Mouse (Mus musculus): ENCODE data around the gene Zfp367. TPM values are rescaled to one million over a fixed set of nuclear protein-coding genes. Genes with fewer than 3 reads are reported as not detected.
A peak's percentile ranks its signal among the peaks of the same experiment; 100 is the strongest.

Zfp367 gene
- polyA plus RNA-seq, 1 experiment from 2014 or later, result 18.1 TPM

DNA sequence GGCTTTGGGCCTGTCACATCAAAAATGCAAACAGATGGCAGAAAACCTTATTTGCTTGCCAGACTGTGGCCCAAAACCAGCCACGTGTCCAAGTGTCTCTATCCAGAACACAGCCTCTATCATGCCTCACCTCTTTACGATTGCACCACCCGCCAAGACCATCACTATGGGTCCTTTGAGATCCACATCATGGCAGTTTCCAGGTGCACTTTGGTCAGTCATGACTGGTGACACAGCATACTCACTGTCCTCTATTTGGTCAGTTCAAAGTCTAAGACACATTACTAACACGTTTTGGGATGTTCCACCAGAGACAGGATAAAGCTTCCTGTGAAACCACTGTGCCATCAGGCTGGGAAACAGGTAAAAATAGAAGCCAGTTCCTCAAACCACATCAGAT lies 30.6 kb upstream of the Zfp367 start:
- no peak overlapping the region; the same call in 1 of the 2 replicates for H3K27ac ChIP-seq (ENCODE audit: low read length)
- 60% methylated on average over 4 of the region's 4 CpGs for WGBS (ENCODE audit: insufficient replicate concordance)
- ATAC-seq (ENCODE audit: low read depth), result peak; percentile 60

GRCm38 (mm10) chr13:64182091-64182490 lies 29.1 kb upstream of the Zfp367 start:
- H3K27ac ChIP-seq (ENCODE audit: low read length), result no peak overlapping the region
- peaks cover 3% of the 10 kb centered on the region for H3K4me1 ChIP-seq (ENCODE audit: control insufficient read depth, low read depth, low read length)
- H3K4me3 ChIP-seq (ENCODE audit: low read depth, low read length), result no peak overlapping the region
- no peaks in the 10 kb centered on the region for H3K27me3 ChIP-seq (ENCODE audit: control insufficient read depth, insufficient read depth, low read depth, low read length)
- no peak for ATAC-seq (ENCODE audit: low read depth)
- no peak overlapping the region for H3K9ac ChIP-seq (ENCODE audit: low read depth, low read length)
- no peaks in the 10 kb centered on the region for H3K9me3 ChIP-seq (replicated peaks; ENCODE audit: control insufficient read depth, low read length)
- no peaks in the 10 kb centered on the region; the same call in 1 of the 2 replicates for H3K36me3 ChIP-seq (ENCODE audit: control insufficient read depth, insufficient read depth)
- H3K4me2 ChIP-seq (ENCODE audit: low read depth, low read length), result no peak overlapping the region
- 63% methylated on average over 2 of the region's 2 CpGs for WGBS (ENCODE audit: insufficient replicate concordance)

More for the DNA sequence above, 30.6 kb upstream of the Zfp367 start:
- Histone ChIP-seq H3K36me3 (ENCODE audit: control insufficient read depth, insufficient read depth) (no peaks in the 10 kb centered on the region), H3K27me3 (ENCODE audit: control insufficient read depth, insufficient read depth, low read depth, low read length) (no peaks in the 10 kb centered on the region), H3K4me3 (ENCODE audit: low read depth, low read length) (no peak overlapping the region), H3K9me3 (replicated peaks; ENCODE audit: control insufficient read depth, low read length) (no peaks in the 10 kb centered on the region), H3K4me2 (ENCODE audit: low read depth, low read length) (no peak overlapping the region), H3K9ac (ENCODE audit: low read depth, low read length) (no peak overlapping the region), H3K4me1 (ENCODE audit: control insufficient read depth, low read depth, low read length) (no peaks in the 10 kb centered on the region; the same call in none of the 2 replicates)

DNA sequence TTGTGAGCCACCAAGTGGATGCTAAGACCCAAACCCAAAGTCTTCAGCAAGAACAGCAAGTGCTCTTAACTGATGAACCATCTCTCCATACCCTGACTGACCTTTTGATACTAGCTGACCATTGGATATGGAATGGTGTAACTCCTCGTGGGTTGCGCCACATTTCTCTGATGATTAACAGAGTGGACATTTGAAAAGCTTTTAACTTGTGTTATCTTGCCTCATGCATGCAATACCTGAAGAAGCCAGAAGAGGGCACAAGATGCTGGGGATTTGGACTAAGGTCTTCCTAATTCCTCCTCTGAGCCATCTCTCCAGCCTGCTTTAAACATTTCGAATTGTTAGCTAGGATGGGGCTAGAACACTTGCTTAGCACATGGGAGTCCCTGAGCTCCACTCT lies 27.9 kb upstream of the Zfp367 start:
- WGBS (ENCODE audit: insufficient replicate concordance), result 54% methylated on average over 3 of the region's 3 CpGs
- no peaks in the 10 kb centered on the region for H3K9me3 ChIP-seq (replicated peaks; ENCODE audit: control insufficient read depth, low read length)
- peak overlapping the region; percentile 41; the same call in 1 of the 2 replicates for H3K27ac ChIP-seq (ENCODE audit: low read length)
- H3K36me3 ChIP-seq (ENCODE audit: control insufficient read depth, insufficient read depth), result no peaks in the 10 kb centered on the region; the same call in 1 of the 2 replicates
- no peak overlapping the region for H3K9ac ChIP-seq (ENCODE audit: low read depth, low read length)
- H3K4me2 ChIP-seq (ENCODE audit: low read depth, low read length), result no peak overlapping the region
- no peak overlapping the region for H3K4me3 ChIP-seq (ENCODE audit: low read depth, low read length)
- ATAC-seq (ENCODE audit: low read depth), result peak; percentile 64
- no peaks in the 10 kb centered on the region for H3K27me3 ChIP-seq (ENCODE audit: control insufficient read depth, insufficient read depth, low read depth, low read length)
- H3K4me1 ChIP-seq (ENCODE audit: control insufficient read depth, low read depth, low read length), result peaks cover 3% of the 10 kb centered on the region

GRCm38 (mm10) chr13:64180300-64180699 lies 27.3 kb upstream of the Zfp367 start:
- no peak overlapping the region for H3K4me3 ChIP-seq (ENCODE audit: low read depth, low read length)
- H3K4me2 ChIP-seq (ENCODE audit: low read depth, low read length), result no peak overlapping the region
- no peaks in the 10 kb centered on the region; the same call in 1 of the 2 replicates for H3K36me3 ChIP-seq (ENCODE audit: control insufficient read depth, insufficient read depth)
- ATAC-seq (ENCODE audit: low read depth), result no peak
- H3K4me1 ChIP-seq (ENCODE audit: control insufficient read depth, low read depth, low read length), result peaks cover 3% of the 10 kb centered on the region
- 61% methylated on average over 4 of the region's 4 CpGs for WGBS (ENCODE audit: insufficient replicate concordance)
- H3K9ac ChIP-seq (ENCODE audit: low read depth, low read length), result no peak overlapping the region
- no peaks in the 10 kb centered on the region for H3K9me3 ChIP-seq (replicated peaks; ENCODE audit: control insufficient read depth, low read length)
- peak overlapping the region; percentile 41; the same call in 1 of the 2 replicates for H3K27ac ChIP-seq (ENCODE audit: low read length)
- H3K27me3 ChIP-seq (ENCODE audit: control insufficient read depth, insufficient read depth, low read depth, low read length), result no peaks in the 10 kb centered on the region

GRCm38 (mm10) chr13:64178746-64179652 lies 26.0 kb upstream of the Zfp367 start:
- H3K27me3 ChIP-seq (ENCODE audit: control insufficient read depth, insufficient read depth, low read depth, low read length), result no peaks in the 10 kb centered on the region
- H3K4me1 ChIP-seq (ENCODE audit: control insufficient read depth, low read depth, low read length), result peaks cover 3% of the 10 kb centered on the region
- H3K4me3 ChIP-seq (ENCODE audit: low read depth, low read length), result no peak overlapping the region
- H3K27ac ChIP-seq (ENCODE audit: low read length), result peak overlapping the region; percentile 69
- H3K9me3 ChIP-seq (replicated peaks; ENCODE audit: control insufficient read depth, low read length), result no peaks in the 10 kb centered on the region
- H3K9ac ChIP-seq (ENCODE audit: low read depth, low read length), result no peak overlapping the region
- H3K36me3 ChIP-seq (ENCODE audit: control insufficient read depth, insufficient read depth), result no peaks in the 10 kb centered on the region; the same call in 1 of the 2 replicates
- WGBS (ENCODE audit: insufficient replicate concordance), result 63% methylated on average over 13 of the region's 13 CpGs
- peak; percentile 63 for ATAC-seq (ENCODE audit: low read depth)
- H3K4me2 ChIP-seq (ENCODE audit: low read depth, low read length), result no peak overlapping the region

- no peak overlapping the region for H3K4me3 ChIP-seq (ENCODE audit: low read depth, low read length)
- no peak for ATAC-seq (ENCODE audit: low read depth)
- 62% methylated on average over 7 of the region's 7 CpGs for WGBS (ENCODE audit: insufficient replicate concordance)
- peaks cover 3% of the 10 kb centered on the region for H3K4me1 ChIP-seq (ENCODE audit: control insufficient read depth, low read depth, low read length)
- H3K27ac ChIP-seq (ENCODE audit: low read length), result no peak overlapping the region; the same call in 1 of the 2 replicates
- H3K27me3 ChIP-seq (ENCODE audit: control insufficient read depth, insufficient read depth, low read depth, low read length), result no peaks in the 10 kb centered on the region
- H3K9me3 ChIP-seq (replicated peaks; ENCODE audit: control insufficient read depth, low read length), result no peaks in the 10 kb centered on the region
- H3K4me2 ChIP-seq (ENCODE audit: low read depth, low read length), result no peak overlapping the region
- no peak overlapping the region for H3K9ac ChIP-seq (ENCODE audit: low read depth, low read length)
- no peaks in the 10 kb centered on the region; the same call in 1 of the 2 replicates for H3K36me3 ChIP-seq (ENCODE audit: control insufficient read depth, insufficient read depth)
These were observed 25.0 kb upstream of the Zfp367 start for GRCm38 (mm10) chr13:64178000-64178399.

DNA sequence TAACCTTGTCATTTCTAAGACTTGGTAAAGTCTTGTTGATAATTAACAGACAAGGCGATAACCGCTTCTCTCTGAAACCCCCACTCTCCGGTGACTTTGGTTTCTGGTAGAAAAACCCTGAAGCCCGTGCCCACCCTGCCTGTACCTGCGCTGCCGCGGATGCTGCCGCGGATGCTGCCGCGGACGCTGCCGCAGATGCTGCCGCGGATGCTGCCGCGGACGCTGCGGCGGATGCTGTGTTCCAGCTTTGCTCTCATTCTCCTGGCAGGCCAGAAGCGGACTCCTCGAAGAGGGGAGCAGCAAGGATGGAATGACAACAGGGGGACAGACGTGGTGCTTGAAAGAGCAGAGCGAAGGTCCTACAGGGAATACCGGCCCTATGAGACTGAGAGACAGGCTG lies 16.7 kb upstream of the Zfp367 start:
- Histone ChIP-seq H3K4me1 (ENCODE audit: control insufficient read depth, low read depth, low read length) (no peaks in the 10 kb centered on the region), H3K27me3 (ENCODE audit: control insufficient read depth, insufficient read depth, low read depth, low read length) (no peaks in the 10 kb centered on the region), H3K27ac (ENCODE audit: low read length) (no peak overlapping the region), H3K9me3 (replicated peaks; ENCODE audit: control insufficient read depth, low read length) (no peaks in the 10 kb centered on the region), H3K36me3 (ENCODE audit: control insufficient read depth, insufficient read depth) (no peaks in the 10 kb centered on the region), H3K9ac (ENCODE audit: low read depth, low read length) (no peak overlapping the region), H3K4me3 (ENCODE audit: low read depth, low read length) (no peak overlapping the region), H3K4me2 (ENCODE audit: low read depth, low read length) (no peak overlapping the region)
- ATAC-seq (ENCODE audit: low read depth), result no peak
- WGBS (ENCODE audit: insufficient replicate concordance), result 91% methylated on average over 25 of the region's 25 CpGs

GRCm38 (mm10) chr13:64163147-64163715 lies 10.2 kb upstream of the Zfp367 start:
- no peak for ATAC-seq (ENCODE audit: low read depth)
- H3K4me3 ChIP-seq (ENCODE audit: low read depth, low read length), result peak overlapping the region; percentile 69
- H3K4me2 ChIP-seq (ENCODE audit: low read depth, low read length), result peak overlapping the region; percentile 99
- 52% methylated on average over 13 of the region's 13 CpGs for WGBS (ENCODE audit: insufficient replicate concordance)
- peaks cover 13% of the 10 kb centered on the region for H3K4me1 ChIP-seq (ENCODE audit: control insufficient read depth, low read depth, low read length)
- no peaks in the 10 kb centered on the region for H3K9me3 ChIP-seq (replicated peaks; ENCODE audit: control insufficient read depth, low read length)
- H3K9ac ChIP-seq (ENCODE audit: low read depth, low read length), result no peak overlapping the region
- peaks cover 9% of the 10 kb centered on the region for H3K27me3 ChIP-seq (ENCODE audit: control insufficient read depth, insufficient read depth, low read depth, low read length)
- H3K27ac ChIP-seq (ENCODE audit: low read length), result no peak overlapping the region
- H3K36me3 ChIP-seq (ENCODE audit: control insufficient read depth, insufficient read depth), result no peaks in the 10 kb centered on the region

GRCm38 (mm10) chr13:64162626-64163025 lies 9.6 kb upstream of the Zfp367 start:
- Histone ChIP-seq H3K9me3 (replicated peaks; ENCODE audit: control insufficient read depth, low read length) (no peaks in the 10 kb centered on the region), H3K4me1 (ENCODE audit: control insufficient read depth, low read depth, low read length) (peaks cover 13% of the 10 kb centered on the region), H3K27ac (ENCODE audit: low read length) (no peak overlapping the region; the same call in 1 of the 2 replicates), H3K27me3 (ENCODE audit: control insufficient read depth, insufficient read depth, low read depth, low read length) (peaks cover 9% of the 10 kb centered on the region), H3K4me3 (ENCODE audit: low read depth, low read length) (peak overlapping the region; percentile 69), H3K36me3 (ENCODE audit: control insufficient read depth, insufficient read depth) (no peaks in the 10 kb centered on the region), H3K9ac (ENCODE audit: low read depth, low read length) (peak overlapping the region; percentile 79), H3K4me2 (ENCODE audit: low read depth, low read length) (peak overlapping the region; percentile 99)
- 13% methylated on average over 14 of the region's 14 CpGs for WGBS (ENCODE audit: insufficient replicate concordance)
- no peak for ATAC-seq (ENCODE audit: low read depth)

Data from liver, embryonic 16.5 days (tissue).